Comparison of ENCODE assay signal across 8 mouse cellular contexts in the genomic region with DNA sequence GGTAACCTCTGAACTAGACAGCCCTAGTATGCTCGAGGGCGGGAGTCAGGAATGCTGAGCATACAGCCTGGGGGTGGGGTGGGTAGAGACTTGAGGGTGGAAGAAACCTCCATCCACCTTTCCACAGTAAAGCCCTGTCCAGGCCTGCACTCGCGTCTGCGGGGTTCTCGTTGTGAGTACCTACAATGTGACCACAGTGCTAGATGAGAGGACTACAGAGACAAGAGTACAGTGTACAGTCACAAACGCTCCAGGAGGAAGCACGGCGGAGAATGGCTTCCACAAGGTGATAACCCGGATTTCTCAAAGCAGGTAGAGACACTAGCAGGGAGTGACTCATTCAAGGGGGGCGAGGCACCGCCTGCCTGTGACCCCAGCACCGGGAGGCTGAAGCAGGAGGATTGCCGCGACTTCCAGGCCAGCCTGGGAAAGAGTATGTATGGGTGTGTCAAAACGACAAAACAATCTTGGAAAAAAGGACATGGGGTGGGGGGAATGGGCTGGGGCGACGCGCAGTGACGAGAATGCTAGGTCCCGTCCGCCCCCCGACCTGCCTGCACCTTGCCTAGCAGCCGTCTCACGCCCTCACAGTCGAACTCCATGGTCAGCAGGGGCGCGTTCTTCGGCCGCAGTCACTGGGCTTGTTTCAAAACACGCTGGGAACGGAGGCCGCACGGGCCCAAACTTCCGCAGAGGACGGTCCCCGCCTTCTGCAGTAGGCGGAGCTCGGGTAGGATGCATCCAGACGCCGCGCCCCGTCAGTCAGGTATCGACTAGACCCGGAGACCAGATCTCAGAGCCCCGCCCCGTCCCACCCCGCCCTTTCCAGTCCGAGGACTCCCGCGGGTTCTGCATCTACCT. TPM values are rescaled to one million over a fixed set of nuclear protein-coding genes. Genes with fewer than 3 reads are reported as not detected.
DNase-seq lines count a peak whose midpoint lies in the region; ATAC-seq lines count a peak whose summit lies in the region.

Gene Uevld (minus strand): TSS at position 697 of the 861 bp plus-strand sequence.

- H3K27me3 ChIP-seq in hindbrain, embryonic 15.5 days = no peaks in the 10 kb centered on the region

- H3K4me3 ChIP-seq in hindbrain, embryonic 15.5 days = peak within 1 kb of the TSS; percentile 86

- H3K9me3 ChIP-seq in hindbrain, embryonic 15.5 days = no peaks in the 10 kb centered on the region

- H3K4me1 ChIP-seq in hindbrain, embryonic 15.5 days (replicated peaks) = peaks cover 15% of the 10 kb centered on the region

- peak within 1 kb of the TSS; percentile 66 for H3K9ac ChIP-seq in hindbrain, embryonic 15.5 days

- peak; percentile 90 for ATAC-seq in hindbrain, embryonic 15.5 days (ENCODE audit: low FRiP score, low read depth)

- WGBS in hindbrain, embryonic 15.5 days = under 1% methylated on average over 50 of the region's 51 CpGs

- peaks cover 13% of the 10 kb centered on the region for H3K36me3 ChIP-seq in hindbrain, embryonic 15.5 days

- H3K27ac ChIP-seq in hindbrain, embryonic 15.5 days (replicated peaks) = peak within 1 kb of the TSS; percentile 38; the same call in 1 of the 2 replicates

- DNase-seq in T-cell, adult 2 months (ENCODE audit: low spot score) = peak; percentile 73
- DNase-seq in cerebellum, postnatal 36 days = peak; percentile 98
- peak; percentile 91 for DNase-seq in frontal cortex, postnatal 36 days (ENCODE audit: low spot score in 2 of 2)
- peak; percentile 75 for DNase-seq in left cerebral cortex, adult 11 months (ENCODE audit: low spot score)
- peak; percentile 96 for DNase-seq in lung, postnatal 4 days
- DNase-seq in retina, postnatal 7 days (ENCODE audit: low read depth, low spot score) = peak; percentile 82
- peak; percentile 93 for DNase-seq in urinary bladder, adult 2 months (ENCODE audit: low spot score)

- H3K4me2 ChIP-seq in hindbrain, embryonic 15.5 days = peak within 1 kb of the TSS; percentile 66

RNA-seq across cellular contexts. Expression of gene Uevld, which starts in this region (rescaled TPM):
- 4.5 and 5.6 TPM in 2 replicates for polyA plus RNA-seq in hindbrain, embryonic 15.5 days (2015; fragmentation: Nextera tagmentation; extraction: Ambion mirVana)
- 11.7 and 12.0 TPM in 2 replicates for polyA plus RNA-seq in urinary bladder, adult 2 months (2012; rRNA removed)

Comparison
In these comparisons a context has a peak if more than half of its experiments do, and no peak if none do; other contexts are left out.
1. Peak in every context shown above with its lines: DNase-seq, ATAC-seq, H3K4me3 ChIP-seq and H3K27ac ChIP-seq.